Mouse (Mus musculus) lung, adult 2 months (tissue): ENCODE data around the gene Wdr18.

Source experiments
- CTCF ChIP-seq: fragments of 200-500 bp; IDR thresholded peaks from 2 replicates; pipeline ENCODE4 v1.5.1; 2011; ENCODE audit warnings: mild to moderate bottlenecking, low read length, control low read depth; ENCODE audit not compliant: insufficient read depth
- POLR2A ChIP-seq: fragments of 200-500 bp; IDR thresholded peaks from 2 replicates; pipeline ENCODE4 v1.6.1; 2011; ENCODE audit warnings: low read depth, mild to moderate bottlenecking, control low read depth, low read length, borderline replicate concordance; ENCODE audit errors: extremely low read depth

DNA sequence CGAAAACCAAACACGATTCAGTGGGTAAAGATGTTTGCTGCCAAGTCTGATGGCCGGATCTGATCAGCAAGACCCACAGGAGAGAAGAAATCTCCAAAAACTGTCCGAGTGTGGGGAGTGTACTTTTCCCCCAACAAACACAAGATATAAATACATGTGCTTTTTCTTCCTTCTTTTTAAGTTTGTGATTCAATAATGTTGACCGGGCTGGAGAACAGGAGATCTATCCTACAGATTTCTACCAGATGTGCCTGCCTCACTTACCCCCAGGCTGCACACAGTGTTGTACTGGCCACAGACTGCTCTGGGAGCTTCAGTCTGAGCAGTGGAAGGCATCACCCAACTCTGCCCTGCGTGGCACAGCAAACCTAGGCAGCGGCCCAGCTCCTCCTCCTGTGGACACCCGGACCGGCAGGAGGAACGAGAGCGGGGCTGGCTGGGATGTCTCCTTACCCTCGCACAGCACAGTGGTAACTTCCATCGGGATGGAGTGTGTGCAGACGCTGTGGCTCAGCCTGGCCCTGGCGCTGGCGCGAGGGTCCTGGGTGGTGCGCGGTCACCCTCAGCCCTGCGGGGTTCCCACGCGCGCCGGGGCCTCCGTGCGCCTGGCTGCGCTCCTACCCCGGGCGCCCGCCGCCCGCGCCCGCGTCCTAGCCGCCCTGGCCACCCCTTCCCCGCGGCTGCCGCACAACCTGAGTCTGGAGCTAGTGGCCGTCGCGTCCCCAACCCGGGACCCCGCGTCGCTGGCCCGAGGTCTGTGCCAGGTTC, 10.6 kb downstream of the Wdr18 start, which contains the start of gene Grin3b:
- no peak for TF ChIP-seq POLR2A
- TF ChIP-seq CTCF, result no peak
